Mouse (Mus musculus) urinary bladder, postnatal 4 days (tissue): ENCODE measurements at regions not wholly inside any gene's neighbourhood (a gene's known extent, or its start where the extent isn't known, plus 50 kb on each side); places are given as distances from the start of the nearest gene placed in this dataset.

ENCODE experiments used
- DNase-seq, 2 experiments: peaks; one replicate each; pipeline ENCODE4 v3.0.0; 2021 to 2022; ENCODE audit warnings: low spot score in 2 of 2

- DNase-seq: no peak
Observed at GRCm38 (mm10) chr6:84436716-84437115, 157.0 kb downstream of the Cyp26b1 start.

GRCm38 (mm10) chr6:84434532-84434931 is 159.2 kb downstream of the Cyp26b1 start:
- DNase-seq: no peak

- DNase-seq: no peak
Observed at GRCm38 (mm10) chr6:84431622-84431955, 162.1 kb downstream of the Cyp26b1 start.

GRCm38 (mm10) chr6:84430925-84431621 is 162.6 kb downstream of the Cyp26b1 start:
- no peak for DNase-seq

GRCm38 (mm10) chr6:84430146-84430545 is 163.6 kb downstream of the Cyp26b1 start:
- DNase-seq: no peak

GRCm38 (mm10) chr6:84429247-84429646 is 164.5 kb downstream of the Cyp26b1 start:
- no peak for DNase-seq

- no peak for DNase-seq
Observed at GRCm38 (mm10) chr6:84426691-84427090, 167.0 kb downstream of the Cyp26b1 start.

GRCm38 (mm10) chr6:84425823-84426222 is 167.9 kb downstream of the Cyp26b1 start:
- DNase-seq: no peak

GRCm38 (mm10) chr6:84422946-84423345 is 170.8 kb downstream of the Cyp26b1 start:
- DNase-seq: no peak

GRCm38 (mm10) chr6:84419691-84420090 is 174.0 kb downstream of the Cyp26b1 start:
- DNase-seq: no peak

- DNase-seq: no peak
Observed at GRCm38 (mm10) chr6:84419281-84419680, 174.4 kb downstream of the Cyp26b1 start.

- DNase-seq: no peak
Observed at GRCm38 (mm10) chr6:84416992-84417636, 176.6 kb downstream of the Cyp26b1 start.

GRCm38 (mm10) chr6:84414400-84414799 is 179.3 kb downstream of the Cyp26b1 start:
- DNase-seq: no peak

- no peak for DNase-seq
Observed at GRCm38 (mm10) chr6:84409863-84410513, 183.7 kb downstream of the Cyp26b1 start.

- DNase-seq: no peak
Observed at GRCm38 (mm10) chr6:84408513-84408912, 185.2 kb downstream of the Cyp26b1 start.

- no peak for DNase-seq
Observed at GRCm38 (mm10) chr6:84407773-84408172, 185.9 kb downstream of the Cyp26b1 start.

- DNase-seq: no peak
Observed at GRCm38 (mm10) chr6:84404695-84405094, 189.0 kb downstream of the Cyp26b1 start.

- DNase-seq: no peak
Observed at GRCm38 (mm10) chr6:84402431-84402830, 191.3 kb downstream of the Cyp26b1 start.

GRCm38 (mm10) chr6:84394496-84395090 is 199.1 kb downstream of the Cyp26b1 start:
- no peak for DNase-seq

GRCm38 (mm10) chr6:84393519-84394231 is 200.0 kb downstream of the Cyp26b1 start:
- no peak for DNase-seq

- DNase-seq: no peak
Observed at GRCm38 (mm10) chr6:84392752-84393511, 200.8 kb downstream of the Cyp26b1 start.
